In genomic region chr6:138421931-138422531, GRCm38 (mm10) we compare ENCODE assay signal across 8 mouse cellular contexts.
DNase-seq lines count a peak whose midpoint lies in the region; ATAC-seq and TF ChIP-seq lines count a peak whose summit lies in the region.

No protein-coding gene starts in this region.

- peak overlapping the region; percentile 54 for H3K9ac ChIP-seq in embryonic facial prominence, embryonic 14.5 days (ENCODE audit: low read depth, low read length)
- H3K9ac ChIP-seq in intestine, postnatal 0 days (ENCODE audit: low read depth, low read length), result no peak overlapping the region
- peak overlapping the region; percentile 25 for H3K9ac ChIP-seq in neural tube, embryonic 14.5 days (replicated peaks; ENCODE audit: low read depth, low read length)

- ATAC-seq in embryonic facial prominence, embryonic 14.5 days (ENCODE audit: low read depth), result no peak
- no peak for ATAC-seq in intestine, postnatal 0 days
- ATAC-seq in neural tube, embryonic 14.5 days (ENCODE audit: low read depth), result peak; percentile 13; the same call in 1 of the 2 replicates

- H3K27me3 ChIP-seq in embryonic facial prominence, embryonic 14.5 days (replicated peaks; ENCODE audit: control insufficient read depth, insufficient read depth, low read length), result peaks cover 21% of the 10 kb centered on the region
- peaks cover 8% of the 10 kb centered on the region; the same call in 1 of the 2 replicates for H3K27me3 ChIP-seq in intestine, postnatal 0 days (replicated peaks; ENCODE audit: control insufficient read depth, insufficient read depth, low read length)
- H3K27me3 ChIP-seq in neural tube, embryonic 14.5 days (ENCODE audit: control insufficient read depth, insufficient read depth, low read length), result no peaks in the 10 kb centered on the region

- TF ChIP-seq CTCF in left cerebral cortex, adult 2 months (IDR thresholded peaks at IDR 0.05), result no peak
- TF ChIP-seq CTCF in intestine, postnatal 0 days (IDR thresholded peaks at IDR 0.05; ENCODE audit: low read depth), result no peak

- peak overlapping the region; percentile 62 for H3K4me3 ChIP-seq in left cerebral cortex, adult 2 months
- H3K4me3 ChIP-seq in embryonic facial prominence, embryonic 14.5 days (ENCODE audit: low read depth, low read length), result peak overlapping the region; percentile 44
- H3K4me3 ChIP-seq in intestine, postnatal 0 days (ENCODE audit: low read depth, low read length), result peak overlapping the region; percentile 46
- H3K4me3 ChIP-seq in neural tube, embryonic 14.5 days (ENCODE audit: low read depth, low read length), result peak overlapping the region; percentile 42

- no peaks in the 10 kb centered on the region for H3K36me3 ChIP-seq in embryonic facial prominence, embryonic 14.5 days (ENCODE audit: control insufficient read depth, insufficient read depth, low read length)
- H3K36me3 ChIP-seq in intestine, postnatal 0 days (ENCODE audit: control insufficient read depth, insufficient read depth), result no peaks in the 10 kb centered on the region
- H3K36me3 ChIP-seq in neural tube, embryonic 14.5 days (ENCODE audit: control insufficient read depth, insufficient read depth, low read length), result no peaks in the 10 kb centered on the region

- intact Hi-C loops in left cerebral cortex, adult 2 months (cut with DNase I), result loop anchor here (5.0 kb wide), 1 partner anchor 250 kb away; no protein-coding TSS in a partner anchor
- intact Hi-C loops in gastrocnemius, postnatal 14 days (cut with DNase I; ENCODE audit: low total_unique reads), result no loop called here

- H3K4me2 ChIP-seq in embryonic facial prominence, embryonic 14.5 days (ENCODE audit: low read depth, low read length), result peak overlapping the region; percentile 77
- H3K4me2 ChIP-seq in intestine, postnatal 0 days (replicated peaks; ENCODE audit: low read depth), result peak overlapping the region; percentile 69
- H3K4me2 ChIP-seq in neural tube, embryonic 14.5 days (ENCODE audit: low read depth, low read length), result peak overlapping the region; percentile 75

- H3K4me1 ChIP-seq in embryonic facial prominence, embryonic 14.5 days (ENCODE audit: control insufficient read depth, insufficient read depth, low read length), result peaks cover 17% of the 10 kb centered on the region; the same call in 1 of the 2 replicates
- no peaks in the 10 kb centered on the region for H3K4me1 ChIP-seq in intestine, postnatal 0 days (replicated peaks; ENCODE audit: control insufficient read depth, insufficient read depth, low read length)
- peaks cover 16% of the 10 kb centered on the region for H3K4me1 ChIP-seq in neural tube, embryonic 14.5 days (ENCODE audit: control insufficient read depth, insufficient read depth, low read length)

- DNase-seq in left cerebral cortex, adult 2 months (ENCODE audit: extremely low spot score in 1 of 2, low spot score in 2 of 2), result no peak
- no peak for DNase-seq in left cerebral cortex, adult 11 months (ENCODE audit: low spot score)
- DNase-seq in embryonic facial prominence, embryonic 14.5 days (ENCODE audit: low spot score), result no peak
- no peak for DNase-seq in ovary, adult 18-20 months (ENCODE audit: low spot score)
- DNase-seq in gastrocnemius, postnatal 14 days, result no peak
- no peak for DNase-seq in adrenal gland, adult 2 months

- H3K9me3 ChIP-seq in embryonic facial prominence, embryonic 14.5 days (ENCODE audit: control insufficient read depth, low read length), result no peaks in the 10 kb centered on the region
- no peaks in the 10 kb centered on the region for H3K9me3 ChIP-seq in intestine, postnatal 0 days (ENCODE audit: control insufficient read depth)
- H3K9me3 ChIP-seq in neural tube, embryonic 14.5 days (ENCODE audit: control insufficient read depth, low read length), result no peaks in the 10 kb centered on the region

- peak overlapping the region; percentile 87 for H3K27ac ChIP-seq in left cerebral cortex, adult 2 months
- H3K27ac ChIP-seq in embryonic facial prominence, embryonic 14.5 days (replicated peaks; ENCODE audit: low read depth, low read length), result no peak overlapping the region
- no peak overlapping the region for H3K27ac ChIP-seq in intestine, postnatal 0 days (ENCODE audit: low read depth, low read length)
- H3K27ac ChIP-seq in neural tube, embryonic 14.5 days (ENCODE audit: low read depth, low read length), result peak overlapping the region; percentile 70; the same call in 1 of the 2 replicates

- under 1% methylated on average over 24 of the region's 24 CpGs for WGBS in embryonic facial prominence, embryonic 14.5 days
- WGBS in intestine, postnatal 0 days, result under 1% methylated on average over 24 of the region's 24 CpGs
- under 1% methylated on average over 24 of the region's 24 CpGs for WGBS in neural tube, embryonic 14.5 days

Comparison
In these comparisons a context has a peak if more than half of its experiments do, and no peak if none do; other contexts are left out.
1. H3K27ac ChIP-seq: peak in left cerebral cortex, adult 2 months (single experiment) and neural tube, embryonic 14.5 days (single experiment); none in embryonic facial prominence, embryonic 14.5 days (single experiment) and intestine, postnatal 0 days (single experiment).
2. Peak in every context shown above with its lines, with median percentiles within 50 percentile points of each other: H3K4me3 ChIP-seq and H3K4me2 ChIP-seq.